Mouse (Mus musculus) CH12.LX (cell line): Measurements from ENCODE around the gene Maip1. TPM values are rescaled to one million over a fixed set of nuclear protein-coding genes. Genes with fewer than 3 reads are reported as not detected.
A peak's percentile ranks its signal among the peaks of the same experiment; 100 is the strongest.

Experiments
- DNase-seq: peaks from one replicate; pipeline ENCODE4 v3.0.0-alpha.2; 2013; ENCODE audit errors: extremely low read depth
- H3K27ac ChIP-seq: 2 replicates; pipeline ENCODE4 v1.5.1; 2012; ENCODE audit warnings: low read depth, mild to moderate bottlenecking, control low read depth, moderate library complexity; ENCODE audit not compliant: insufficient read depth
- H3K27me3 ChIP-seq: replicated peaks from 2 replicates; pipeline ENCODE3; 2012; ENCODE audit warnings: inconsistent platforms
- H3K36me3 ChIP-seq, 2 experiments: replicated peaks in 1 of 2; 2 replicates each; pipeline versions ENCODE3 to v1.6.1; 2012; ENCODE audit warnings: inconsistent platforms in 1 of 2, low read length in 1 of 2, mild to moderate bottlenecking in 1 of 2, mixed read lengths in 1 of 2, moderate library complexity in 1 of 2; ENCODE audit not compliant: control insufficient read depth in 1 of 2, insufficient read depth in 1 of 2
- H3K4me1 ChIP-seq, 2 experiments: 2 replicates each; pipeline ENCODE4 v1.6.1; 2012; ENCODE audit warnings: inconsistent platforms in 1 of 2, moderate library complexity in 1 of 2; ENCODE audit not compliant: insufficient read depth in 2 of 2, control insufficient read depth in 1 of 2
- H3K4me2 ChIP-seq: 2 replicates; pipeline ENCODE4 v1.6.1; 2012; ENCODE audit warnings: low read depth, mild to moderate bottlenecking, control low read depth; ENCODE audit not compliant: poor library complexity, insufficient read depth, severe bottlenecking
- H3K4me3 ChIP-seq, 3 experiments: fragments of 150-350 bp in 1 of 3; sonication (generic) in 1 of 3; replicated peaks in 1 of 3; 2 replicates each; pipeline versions ENCODE3 to v1.5.1; 2011 to 2012; ENCODE audit warnings: low read depth in 2 of 3, low read length in 2 of 3, mild to moderate bottlenecking in 2 of 3, moderate library complexity in 2 of 3, control low read depth in 1 of 3, improper control_type of control experiment in 1 of 3, inconsistent platforms in 1 of 3, mixed read lengths in 1 of 3; ENCODE audit not compliant: poor library complexity in 1 of 3
- H3K79me2 ChIP-seq: replicated peaks from 2 replicates; pipeline ENCODE4 v1.6.1; 2012; ENCODE audit warnings: mild to moderate bottlenecking, moderate library complexity; ENCODE audit not compliant: control insufficient read depth, poor library complexity, insufficient read depth, severe bottlenecking; ENCODE audit errors: extremely low read depth
- H3K9ac ChIP-seq: 2 replicates; pipeline ENCODE4 v1.6.1; 2012; ENCODE audit warnings: low read depth, mild to moderate bottlenecking, control low read depth, moderate library complexity; ENCODE audit not compliant: insufficient read depth
- H3K9me3 ChIP-seq: replicated peaks from 2 replicates; pipeline ENCODE3; 2012; ENCODE audit warnings: low read length, inconsistent platforms, mixed read lengths
- BHLHE40 ChIP-seq: IDR thresholded peaks from 2 replicates; pipeline ENCODE4 v1.6.1; 2011; ENCODE audit warnings: mild to moderate bottlenecking, low read depth, low read length, improper control_type of control experiment
- CHD1 ChIP-seq: IDR thresholded peaks from 2 replicates; pipeline ENCODE4 v1.6.1; 2012; ENCODE audit warnings: low read depth, low read length, improper control_type of control experiment, inconsistent platforms
- CTCF ChIP-seq, 2 experiments: IDR thresholded peaks in 1 of 2; conservative IDR thresholded peaks in 1 of 2; 2 replicates each; pipeline ENCODE4 v1.5.1; 2011 to 2012; ENCODE audit warnings: low read depth in 2 of 2, low read length in 2 of 2, improper control_type of control experiment in 1 of 2, inconsistent platforms in 1 of 2, mild to moderate bottlenecking in 1 of 2, moderate library complexity in 1 of 2
- ETS1 ChIP-seq: conservative IDR thresholded peaks from 2 replicates; pipeline ENCODE4 v1.6.1; 2012; ENCODE audit warnings: low read depth, mild to moderate bottlenecking, inconsistent platforms, low read length, improper control_type of control experiment, moderate library complexity
- IRF4 ChIP-seq: IDR thresholded peaks from 2 replicates; pipeline ENCODE4 v1.6.1; 2014; ENCODE audit warnings: low read depth, mild to moderate bottlenecking, inconsistent platforms, low read length, improper control_type of control experiment
- JUN ChIP-seq: IDR thresholded peaks from 2 replicates; pipeline ENCODE4 v1.6.1; 2011; ENCODE audit warnings: low read depth, mild to moderate bottlenecking, low read length, improper control_type of control experiment, moderate library complexity; ENCODE audit not compliant: insufficient read depth
- MAX ChIP-seq: IDR thresholded peaks from 2 replicates; pipeline ENCODE4 v1.6.1; 2011; ENCODE audit warnings: low read length, improper control_type of control experiment
- RAD21 ChIP-seq: IDR thresholded peaks from 2 replicates; pipeline ENCODE4 v1.6.1; 2011; ENCODE audit warnings: low read depth, mild to moderate bottlenecking, low read length, improper control_type of control experiment, moderate library complexity
- SIN3A ChIP-seq: IDR thresholded peaks from 2 replicates; pipeline ENCODE4 v1.6.1; 2012; ENCODE audit warnings: low read length, improper control_type of control experiment, inconsistent platforms
- SMC3 ChIP-seq: IDR thresholded peaks from 2 replicates; pipeline ENCODE4 v1.6.1; 2011; ENCODE audit warnings: low read depth, low read length, improper control_type of control experiment
- TBP ChIP-seq: conservative IDR thresholded peaks from 2 replicates; pipeline ENCODE4 v1.6.1; 2011; ENCODE audit warnings: low read depth, low read length, improper control_type of control experiment
- UBTF ChIP-seq: IDR thresholded peaks from 2 replicates; pipeline ENCODE4 v1.6.1; 2012; ENCODE audit warnings: low read depth, mild to moderate bottlenecking, inconsistent platforms, low read length, improper control_type of control experiment, moderate library complexity
- USF1 ChIP-seq: IDR thresholded peaks from 2 replicates; pipeline ENCODE4 v1.6.1; 2014; ENCODE audit warnings: low read depth, mild to moderate bottlenecking, inconsistent platforms, low read length, improper control_type of control experiment
- ZKSCAN1 ChIP-seq: IDR thresholded peaks from 2 replicates; pipeline ENCODE4 v1.6.1; 2012; ENCODE audit warnings: low read depth, inconsistent platforms, low read length, improper control_type of control experiment, borderline replicate concordance
- dilution Hi-C: fragments of 300-500 bp; cut with MboI; formaldehyde crosslinking; loops from 2 replicates; pipeline ENCODE4 v1.14.3; 2020; ENCODE audit warnings: low sequenced_read_pairs; ENCODE audit not compliant: extremely low pct_unique_long_range_greater_than_20kb, extremely low pct_ligation_motif_present
- in situ Hi-C: fragments of 300-500 bp; cut with MboI; formaldehyde crosslinking; loops from 3 replicates; pipeline ENCODE4 v1.14.3; 2019; ENCODE audit warnings: low sequenced_read_pairs, low pct_ligation_motif_present, low pct_unique_long_range_greater_than_20kb, mixed read lengths
- polyA plus RNA-seq: library from polyadenylated mRNA; unstranded; fragments of >175 nt; gene quantifications from 2 replicates; pipeline ENCODE4 v1.2.1, GENCODE M21; 2012; ENCODE audit warnings: low read depth; ENCODE audit not compliant: insufficient read length
- total RNA-seq, 2 experiments: library from RNA; depleted of rRNA; stranded (reverse); fragments of 300-350 nt in 1 of 2; fragments of >200 nt in 1 of 2; gene quantifications; 2 replicates each; pipeline ENCODE4 v1.2.3; 2012 to 2014

The Maip1 gene
- total and polyA plus RNA-seq, 3 experiments = 7.0 to 15.5 (median 13.9) TPM

- Histone ChIP-seq H3K27ac (no peak overlapping the region), H3K4me1 (no peaks in the 10 kb centered on the region), H3K4me3 (no peak overlapping the region), H3K27me3 (no peaks in the 10 kb centered on the region), H3K9ac (no peak overlapping the region), H3K79me2 (no peaks in the 10 kb centered on the region), H3K9me3 (no peaks in the 10 kb centered on the region), H3K36me3 (peaks cover 30 to 73% of the 10 kb centered on the region in 2 experiments), H3K4me2 (no peak overlapping the region)
- no peak for TF ChIP-seq CHD1
- no peak for TF ChIP-seq BHLHE40
- TF ChIP-seq SIN3A = no peak
- TF ChIP-seq RAD21 = peak; percentile 53
- peak; percentile 52 to 76 for TF ChIP-seq CTCF (conservative IDR thresholded peaks at IDR 0.05 in 1 of 2, IDR thresholded peaks at IDR 0.05 in 1 of 2; ENCODE audit: low read depth in 2 of 2, low read length in 2 of 2)
- TF ChIP-seq USF1 = no peak
- TF ChIP-seq JUN = peak; percentile 37; the same call in 1 of the 2 replicates
- no peak for TF ChIP-seq MAX
- TF ChIP-seq SMC3 = peak; percentile 64
- TF ChIP-seq IRF4 = no peak
- DNase-seq = peak; percentile 58
- dilution Hi-C loops (no loop called here), in situ Hi-C loops (no loop called here)
Observed at GRCm38 (mm10) chr1:57394051-57394450, 12.1 kb upstream of the Maip1 start.

DNA sequence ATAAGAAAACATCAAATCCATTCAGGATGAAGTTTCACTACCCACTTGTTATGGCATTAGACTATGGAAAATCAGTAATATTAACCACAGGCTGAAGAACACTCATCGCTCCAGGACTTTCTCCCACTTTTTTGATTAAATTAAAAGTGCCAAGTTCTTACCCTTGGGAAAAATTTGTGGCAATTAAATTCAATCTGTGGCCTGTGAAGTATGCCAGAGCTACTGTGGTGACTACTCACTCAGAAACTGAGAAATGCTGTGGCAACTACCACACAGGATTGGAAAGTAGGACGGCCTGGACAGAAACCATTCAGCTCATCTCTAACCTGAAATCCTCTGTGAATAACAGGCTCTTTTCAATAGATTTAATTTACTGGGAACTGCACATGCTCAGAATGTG is 5.8 kb upstream of the Maip1 start:
- TF ChIP-seq UBTF = no peak
- no peak for TF ChIP-seq SIN3A
- no peak for TF ChIP-seq CTCF (conservative IDR thresholded peaks at IDR 0.05 in 1 of 2, IDR thresholded peaks at IDR 0.05 in 1 of 2; ENCODE audit: low read depth in 2 of 2, low read length in 2 of 2)
- no peak for TF ChIP-seq SMC3
- TF ChIP-seq ETS1 = no peak
- no peak for TF ChIP-seq RAD21
- no peak for TF ChIP-seq TBP
- Histone ChIP-seq H3K27ac (no peak overlapping the region), H3K79me2 (peaks cover 7% of the 10 kb centered on the region), H3K4me3 (no peak overlapping the region), H3K9me3 (no peaks in the 10 kb centered on the region), H3K4me2 (no peak overlapping the region), H3K27me3 (no peaks in the 10 kb centered on the region), H3K36me3 (peaks cover 20 to 58% of the 10 kb centered on the region in 2 experiments), H3K9ac (no peak overlapping the region), H3K4me1 (peaks cover 2 to 8% of the 10 kb centered on the region in 2 experiments; a peak in 2 of 4 replicates)
- in situ Hi-C loops (no loop called here), dilution Hi-C loops (no loop called here)
- DNase-seq = no peak

GRCm38 (mm10) chr1:57400877-57401276 is 5.3 kb upstream of the Maip1 start:
- H3K4me3 ChIP-seq = no peak overlapping the region
- TF ChIP-seq ZKSCAN1 (no peak), CTCF (conservative IDR thresholded peaks at IDR 0.05 in 1 of 2, IDR thresholded peaks at IDR 0.05 in 1 of 2; ENCODE audit: low read depth in 2 of 2, low read length in 2 of 2) (no peak)
- H3K4me2 ChIP-seq = no peak overlapping the region
- H3K79me2 ChIP-seq = peaks cover 10% of the 10 kb centered on the region
- dilution Hi-C loops = no loop called here
- H3K4me1 ChIP-seq = peaks cover 2 to 8% of the 10 kb centered on the region in 2 experiments; a peak in 2 of 4 replicates
- peaks cover 17 to 55% of the 10 kb centered on the region in 2 experiments for H3K36me3 ChIP-seq
- in situ Hi-C loops = no loop called here
- H3K27ac ChIP-seq = no peak overlapping the region
- no peaks in the 10 kb centered on the region for H3K9me3 ChIP-seq
- DNase-seq = no peak
- no peak overlapping the region for H3K9ac ChIP-seq
- no peaks in the 10 kb centered on the region for H3K27me3 ChIP-seq
